Mouse (Mus musculus) megakaryocyte, adult 5-6 weeks (primary cell): ENCODE data around the gene Orai3. TPM values are rescaled to one million over a fixed set of nuclear protein-coding genes. Genes with fewer than 3 reads are reported as not detected.
A peak's percentile ranks its signal among the peaks of the same experiment; 100 is the strongest.

Experiments used
- ATAC-seq: 2 replicates; pipeline ENCODE4 v1.8.0; 2016; ENCODE audit warnings: mild to moderate bottlenecking, inconsistent platforms; ENCODE audit not compliant: poor library complexity, severe bottlenecking
- total RNA-seq, 2 experiments: library from RNA; stranded (forward) in 1 of 2; stranded (reverse) in 1 of 2; fragments of 153-499, 151-499 nt in 1 of 2; fragments of 221-1000, 200-1000 nt in 1 of 2; gene quantifications; 2 replicates each; pipeline versions ENCODE4 v1.2.3 to v1.2.4; 2015 to 2017

Gene Orai3
- total RNA-seq, 2 experiments from 2014 or later, result 30.9 to 32.7 TPM

DNA sequence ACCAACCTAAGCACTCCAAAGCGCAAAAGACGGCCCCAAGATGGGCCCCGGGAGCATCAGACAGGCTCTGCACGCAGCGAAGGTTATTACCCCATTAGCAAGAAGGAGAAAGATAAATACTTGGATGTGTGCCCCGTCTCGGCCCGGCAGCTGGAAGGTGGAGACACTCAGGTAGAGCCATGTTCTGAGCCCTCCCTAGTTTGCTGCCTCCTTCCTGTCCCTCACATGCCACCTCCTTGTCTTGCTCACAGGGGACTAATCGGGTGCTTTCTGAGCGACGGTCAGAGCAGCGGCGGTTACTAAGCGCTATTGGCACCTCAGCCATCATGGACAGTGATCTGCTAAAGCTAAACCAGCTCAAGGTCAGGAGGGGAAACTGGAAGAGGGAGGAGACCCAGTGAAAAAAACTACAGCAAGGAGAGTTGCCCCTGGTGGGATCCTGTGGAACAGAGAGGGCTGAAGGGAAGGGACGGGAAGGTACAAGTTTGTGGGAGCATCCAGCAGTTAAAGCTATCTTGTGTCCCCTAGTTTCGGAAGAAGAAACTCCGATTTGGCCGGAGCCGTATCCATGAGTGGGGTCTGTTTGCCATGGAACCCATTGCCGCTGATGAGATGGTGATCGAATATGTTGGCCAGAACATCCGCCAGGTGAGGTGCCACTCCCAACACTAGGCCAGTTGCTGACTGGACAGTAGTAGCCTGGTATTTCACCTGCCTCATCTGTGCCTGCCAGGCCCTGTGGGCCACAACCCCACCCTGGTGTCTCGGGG is 27.6 kb downstream of the Orai3 start:
- ATAC-seq, result no peak

GRCm38 (mm10) chr7:127798591-127798990 is 29.0 kb downstream of the Orai3 start:
- ATAC-seq, result no peak

GRCm38 (mm10) chr7:127799211-127799610 is 29.6 kb downstream of the Orai3 start:
- ATAC-seq, result no peak

- no peak for ATAC-seq
Observed at GRCm38 (mm10) chr7:127799738-127800137, 30.1 kb downstream of the Orai3 start.

DNA sequence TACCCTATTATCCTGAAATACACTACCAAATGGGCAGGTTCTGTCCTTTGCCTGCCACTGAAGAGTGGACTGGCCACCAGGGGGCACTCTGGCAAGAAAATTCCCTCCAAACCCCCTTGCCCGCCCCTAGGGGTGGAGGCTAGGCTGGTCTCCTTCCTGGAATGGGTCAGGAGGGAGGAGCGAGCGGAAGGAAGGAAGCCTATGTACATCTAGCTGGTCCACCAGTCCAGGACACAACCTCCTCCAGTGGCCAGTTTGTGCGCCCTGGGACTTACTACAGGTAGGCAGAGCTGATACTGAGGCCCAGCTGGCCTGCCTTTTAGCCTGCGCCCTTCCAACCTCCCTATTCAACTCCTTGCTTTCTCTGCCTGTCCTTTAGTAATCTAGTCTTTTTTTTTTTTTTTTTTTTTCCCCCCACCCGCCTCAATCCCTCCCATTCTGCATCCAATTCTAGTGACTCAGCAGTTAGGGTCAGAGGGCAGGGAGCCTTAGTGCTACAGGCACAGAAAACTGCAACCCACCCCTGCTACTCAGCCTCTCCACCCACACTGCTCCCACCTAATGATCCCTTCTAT is 30.9 kb downstream of the Orai3 start, which contains the start of gene Hsd3b7:
Hsd3b7 (plus strand) TSS at position 170 of the 575 bp plus-strand sequence.
- ATAC-seq, result peak; percentile 92

GRCm38 (mm10) chr7:127801010-127801621 is 31.5 kb downstream of the Orai3 start:
- no peak for ATAC-seq

GRCm38 (mm10) chr7:127802313-127802712 is 32.7 kb downstream of the Orai3 start:
- no peak for ATAC-seq

DNA sequence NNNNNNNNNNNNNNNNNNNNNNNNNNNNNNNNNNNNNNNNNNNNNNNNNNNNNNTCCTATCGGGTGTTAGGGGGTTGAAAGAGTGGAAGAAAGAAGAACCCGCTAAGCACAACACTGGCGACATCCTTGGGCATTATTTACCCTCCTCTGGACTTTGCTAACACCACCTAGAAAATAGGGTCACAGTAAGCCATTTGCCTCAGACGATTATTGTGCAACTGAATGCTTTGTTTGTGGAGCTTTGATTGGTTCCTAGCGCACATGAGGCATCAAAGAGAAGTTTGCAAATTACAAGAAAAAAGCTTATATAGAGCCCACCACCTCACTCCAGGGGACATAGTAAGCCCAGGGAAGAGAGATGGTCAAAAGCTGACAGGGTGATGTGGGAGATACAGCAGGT is 39.2 kb downstream of the Orai3 start:
- ATAC-seq, result no peak

GRCm38 (mm10) chr7:127809846-127810245 is 40.2 kb downstream of the Orai3 start:
- ATAC-seq, result no peak

- no peak for ATAC-seq
Observed at GRCm38 (mm10) chr7:127810650-127811049, 41.0 kb downstream of the Orai3 start.

- ATAC-seq, result no peak
Observed at GRCm38 (mm10) chr7:127811240-127811639, 41.6 kb downstream of the Orai3 start.

GRCm38 (mm10) chr7:127812292-127812691 is 42.7 kb downstream of the Orai3 start:
- ATAC-seq, result no peak

- no peak for ATAC-seq
Observed at GRCm38 (mm10) chr7:127813821-127814220, 44.2 kb downstream of the Orai3 start.

DNA sequence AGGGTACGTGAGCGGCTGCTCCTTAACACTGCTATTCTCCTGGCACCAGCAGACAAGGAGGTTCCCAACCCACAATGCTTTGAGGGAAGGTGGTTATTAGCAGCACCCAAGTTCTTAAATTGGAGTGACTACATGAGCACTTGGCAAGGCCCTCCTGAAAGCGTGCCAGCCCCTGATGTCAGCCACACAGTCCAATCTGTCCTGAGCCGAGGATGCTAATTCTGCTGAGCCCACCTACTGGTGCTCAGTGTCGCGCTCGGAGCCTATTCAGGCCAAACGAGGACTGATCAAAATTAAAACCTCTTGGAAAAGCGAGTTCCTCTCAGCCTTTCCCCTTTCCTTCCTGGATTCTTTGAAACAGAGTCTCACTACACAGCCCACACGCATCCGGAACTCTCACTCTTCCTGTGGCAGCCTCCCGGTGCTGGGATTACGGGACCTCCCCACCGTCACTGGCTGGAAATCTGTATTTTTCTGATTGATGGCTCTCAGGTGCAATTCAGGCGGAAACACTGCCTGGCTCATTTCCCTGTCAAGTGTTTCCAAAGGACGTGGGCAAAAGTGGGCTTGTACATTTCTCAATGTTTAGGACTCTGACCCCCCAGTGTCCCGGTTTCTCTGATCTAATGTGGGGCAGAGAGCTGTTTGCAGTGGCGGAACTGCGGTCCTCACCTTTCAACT is 44.8 kb downstream of the Orai3 start:
- ATAC-seq, result no peak

GRCm38 (mm10) chr7:127815116-127815665 is 45.6 kb downstream of the Orai3 start:
- no peak for ATAC-seq

DNA sequence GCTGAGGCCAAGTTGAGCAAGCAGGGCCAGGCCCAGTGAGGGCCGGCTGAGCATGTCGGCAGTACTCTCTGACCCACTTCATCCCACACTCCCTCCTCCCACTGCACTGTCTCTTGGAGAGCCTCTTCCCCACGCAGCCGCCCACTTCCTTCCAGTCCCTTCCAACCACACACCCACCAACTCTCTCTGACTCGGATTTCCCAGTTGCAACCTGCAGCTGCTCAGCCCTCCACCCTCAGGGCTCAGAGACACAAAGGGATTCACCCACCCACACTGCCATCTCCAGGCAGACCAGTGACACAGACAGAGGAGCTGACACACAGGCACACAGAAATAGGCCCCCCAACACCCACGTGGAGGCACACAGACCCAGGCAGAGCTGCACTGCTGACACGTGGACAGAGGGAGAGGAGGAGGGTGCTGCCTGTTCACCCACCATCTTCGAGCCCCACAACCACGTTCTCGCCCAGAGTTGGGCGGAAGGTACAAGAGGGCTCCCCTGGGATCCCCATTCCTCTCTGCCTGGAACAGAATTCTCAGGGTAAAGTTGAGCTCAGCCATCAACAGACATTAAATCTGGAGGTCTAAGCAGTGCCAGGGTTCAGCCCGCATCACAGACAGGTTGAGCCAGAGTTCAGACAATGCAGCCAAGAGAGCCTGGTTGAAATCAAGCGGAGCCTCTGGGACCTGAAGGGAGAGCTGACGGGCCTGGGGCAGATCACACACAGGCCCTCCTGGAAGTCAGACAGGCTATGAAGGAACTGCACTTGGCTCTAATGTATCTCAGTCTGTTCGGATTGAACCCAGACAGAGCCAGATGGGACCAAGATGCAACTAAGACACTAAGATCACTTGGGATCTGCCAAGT is 46.6 kb downstream of the Orai3 start:
- peak; percentile 73 for ATAC-seq

- no peak for ATAC-seq
Observed at GRCm38 (mm10) chr7:127817053-127817452, 47.4 kb downstream of the Orai3 start.

DNA sequence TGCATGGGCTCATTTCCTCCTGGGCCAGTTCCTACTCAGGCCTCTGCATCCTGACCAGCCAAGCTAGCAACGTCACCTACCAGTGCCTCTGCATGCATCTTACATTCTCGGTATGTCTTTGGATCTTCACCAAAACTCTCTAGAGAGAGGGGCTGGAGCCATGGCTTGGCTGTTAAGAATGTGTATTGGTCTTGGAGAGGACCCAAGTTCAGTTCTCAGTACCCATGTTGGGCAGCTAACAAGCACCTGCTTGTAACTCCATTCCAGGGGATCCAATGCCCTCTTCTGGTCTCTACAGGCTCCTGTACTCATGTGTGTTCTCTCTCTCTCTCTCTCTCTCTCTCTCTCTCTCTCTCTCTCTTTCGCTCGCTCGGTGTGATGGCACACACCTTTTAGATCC is 48.2 kb downstream of the Orai3 start:
- ATAC-seq, result no peak

DNA sequence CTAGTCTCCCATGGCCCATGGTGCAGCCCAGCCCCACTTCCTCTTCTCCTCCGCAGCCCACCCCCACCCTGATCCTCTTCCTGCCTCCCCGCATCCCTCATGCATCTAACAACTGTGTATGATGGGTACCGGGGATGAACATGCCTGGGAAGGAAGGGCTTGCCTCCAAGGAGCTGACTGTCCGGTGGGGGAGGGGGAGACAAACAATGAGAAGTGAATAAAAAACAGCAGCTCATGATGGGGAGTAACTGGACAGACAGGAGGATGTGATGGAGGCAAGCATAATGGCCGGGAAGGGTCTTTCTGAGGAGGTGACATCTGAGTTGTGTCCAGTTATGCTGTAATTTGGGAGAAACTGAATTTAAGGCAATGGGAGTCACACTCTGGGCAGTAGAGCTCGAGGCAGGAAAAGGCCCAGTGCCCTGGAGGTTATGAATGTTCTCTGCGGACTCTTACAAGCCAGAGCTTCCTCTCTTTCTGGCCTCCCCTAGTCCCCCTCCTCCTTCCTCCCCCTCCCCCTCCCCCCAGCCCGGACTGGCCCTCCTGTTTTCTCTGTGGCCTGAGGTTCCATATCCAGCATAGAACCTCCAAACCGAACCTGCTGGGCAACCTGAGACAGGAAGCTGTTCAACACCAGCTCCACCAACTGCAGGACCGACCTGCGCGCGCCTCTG is 51.4 kb downstream of the Orai3 start:
- ATAC-seq, result 0 out of 2 replicates have a peak, but pooled peaks have one; percentile 24

- no peak for ATAC-seq
Observed at GRCm38 (mm10) chr7:127822494-127822893, 52.9 kb downstream of the Orai3 start.
